Mouse (Mus musculus): ENCODE measurements around the gene D3Ertd254e. TPM values are rescaled to one million over a fixed set of nuclear protein-coding genes. Genes with fewer than 3 reads are reported as not detected.

The D3Ertd254e gene
- 2.6 TPM for polyA plus RNA-seq (2014; fragmentation: Illumina TruSeq; extraction: RNeasy Lipid Tissue Mini Kit (QIAGEN cat#74804); ENCODE audit: low read depth, low replicate concordance)

DNA sequence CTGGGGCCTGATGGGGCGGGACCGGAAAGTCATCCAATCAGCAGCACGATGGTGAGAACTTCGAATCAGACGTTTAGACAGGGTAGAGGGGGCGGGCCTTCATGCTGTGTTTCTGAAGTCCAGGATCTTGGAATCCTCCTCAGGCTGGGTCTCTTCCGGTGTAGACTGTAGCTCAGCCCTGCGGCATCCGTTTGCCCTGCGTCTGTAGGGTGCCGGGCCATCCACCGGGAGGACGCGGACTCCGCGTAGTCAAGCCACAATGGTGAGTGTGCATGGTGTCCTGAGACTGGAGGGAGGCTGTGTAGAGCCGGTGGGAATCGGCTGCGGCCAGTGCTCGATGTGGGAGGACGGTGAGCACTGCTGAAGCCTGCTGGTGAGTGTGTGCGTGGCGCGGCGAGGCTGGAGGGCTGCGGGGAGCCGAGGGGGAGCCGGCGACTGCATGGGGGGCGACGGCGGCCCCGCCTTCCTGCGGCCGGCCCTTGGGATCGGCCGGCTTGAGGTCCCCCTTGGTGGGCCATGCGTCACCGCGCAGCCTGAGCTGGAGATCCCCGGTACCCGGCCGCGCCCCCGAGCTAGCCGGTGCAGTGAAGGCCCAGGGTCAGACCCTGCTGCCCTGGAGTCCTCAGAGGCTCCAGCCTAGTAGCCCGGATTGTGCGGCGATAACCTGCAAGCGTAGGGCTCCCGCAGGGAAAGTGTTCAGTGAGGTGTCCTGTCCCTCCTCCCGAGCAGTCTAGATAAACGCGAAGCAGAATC, at the start of gene D3Ertd254e:
Gene D3Ertd254e (plus strand): TSS at position 84 of the 753 bp plus-strand sequence.

Other genes with a start within 250 kb of the D3Ertd254e start
- 43.9 TPM for gene Dcun1d1, start 213.6 kb upstream of the D3Ertd254e start, polyA plus RNA-seq (2014; fragmentation: Illumina TruSeq; extraction: RNeasy Lipid Tissue Mini Kit (QIAGEN cat#74804); ENCODE audit: low read depth, low replicate concordance)
- 168 TPM for gene Mccc1, start 150.3 kb upstream of the D3Ertd254e start, polyA plus RNA-seq (2014; fragmentation: Illumina TruSeq; extraction: RNeasy Lipid Tissue Mini Kit (QIAGEN cat#74804); ENCODE audit: low read depth, low replicate concordance)
- gene Ccdc144b, start 97.5 kb upstream of the D3Ertd254e start, polyA plus RNA-seq (2014; fragmentation: Illumina TruSeq; extraction: RNeasy Lipid Tissue Mini Kit (QIAGEN cat#74804); ENCODE audit: low read depth, low replicate concordance): not detected
- 37.7 TPM for gene Acad9, start 85.0 kb upstream of the D3Ertd254e start, polyA plus RNA-seq (2014; fragmentation: Illumina TruSeq; extraction: RNeasy Lipid Tissue Mini Kit (QIAGEN cat#74804); ENCODE audit: low read depth, low replicate concordance)
- not detected for gene Qrfpr, start 71.3 kb downstream of the D3Ertd254e start, polyA plus RNA-seq (2014; fragmentation: Illumina TruSeq; extraction: RNeasy Lipid Tissue Mini Kit (QIAGEN cat#74804); ENCODE audit: low read depth, low replicate concordance)